Mouse (Mus musculus) mature B cell (primary cell): ENCODE measurements around the gene Pogz.
"Not testable (repeated sequence)": the region's sequence is repeated elsewhere in the genome, so short reads cannot be mapped to it uniquely, and the experiment has no call there.

Experiments
- in situ Hi-C: fragments of 300-500 bp; cut with MboI; formaldehyde crosslinking; loops from 2 replicates; pipeline ENCODE4 v1.14.3; 2019

Gene Pogz

GRCm38 (mm10) chr3:94832701-94833100 lies 4.7 kb upstream of the Pogz start:
- in situ Hi-C loops = no loop called here

- in situ Hi-C loops = no loop called here
These were observed 4.0 kb upstream of the Pogz start for GRCm38 (mm10) chr3:94833358-94833757.

- in situ Hi-C loops = no loop called here
These were observed 2.0 kb upstream of the Pogz start for GRCm38 (mm10) chr3:94835396-94835795.

GRCm38 (mm10) chr3:94837959-94838496 lies 661 bp downstream of the Pogz start:
- in situ Hi-C loops = no loop called here

- in situ Hi-C loops = no loop called here
These were observed 1.3 kb downstream of the Pogz start for GRCm38 (mm10) chr3:94838631-94839030.

GRCm38 (mm10) chr3:94839101-94839500 lies 1.7 kb downstream of the Pogz start:
- in situ Hi-C loops = no loop called here

- in situ Hi-C loops = loop anchor here (5.0 kb wide), 1 partner anchor 230 kb away; no protein-coding TSS in a partner anchor
These were observed 10.0 kb downstream of the Pogz start for GRCm38 (mm10) chr3:94847382-94847781.

- in situ Hi-C loops = loop anchor here (5.0 kb wide), 1 partner anchor 232 kb away; no protein-coding TSS in a partner anchor
These were observed 12.0 kb downstream of the Pogz start for GRCm38 (mm10) chr3:94849338-94849737.

GRCm38 (mm10) chr3:94851731-94852130 lies 14.4 kb downstream of the Pogz start:
- in situ Hi-C loops = no loop called here

- in situ Hi-C loops = no loop called here
These were observed 14.8 kb downstream of the Pogz start for GRCm38 (mm10) chr3:94852215-94852614.

GRCm38 (mm10) chr3:94859471-94859870 lies 22.1 kb downstream of the Pogz start:
- in situ Hi-C loops = no loop called here

GRCm38 (mm10) chr3:94869011-94869410 lies 31.6 kb downstream of the Pogz start:
- in situ Hi-C loops = no loop called here

- in situ Hi-C loops = no loop called here
These were observed 41.3 kb downstream of the Pogz start for GRCm38 (mm10) chr3:94878618-94879017.

GRCm38 (mm10) chr3:94881840-94882239 lies 44.5 kb downstream of the Pogz start:
- in situ Hi-C loops = no loop called here

GRCm38 (mm10) chr3:94882579-94882978 lies 45.2 kb downstream of the Pogz start:
- in situ Hi-C loops = no loop called here

- in situ Hi-C loops = no loop called here
These were observed 49.2 kb downstream of the Pogz start, which contains the start of gene Psmb4 for GRCm38 (mm10) chr3:94886316-94887224. Gene Psmb4, minus strand, starts transcription at chr3:94886961.

- in situ Hi-C loops = no loop called here
These were observed 51.2 kb downstream of the Pogz start for GRCm38 (mm10) chr3:94888595-94888994.

- in situ Hi-C loops = no loop called here
These were observed 56.7 kb downstream of the Pogz start for GRCm38 (mm10) chr3:94894076-94894475.

GRCm38 (mm10) chr3:94902747-94903146 lies 65.4 kb downstream of the Pogz start:
- in situ Hi-C loops = no loop called here

- in situ Hi-C loops = not testable (repeated sequence)
These were observed 67.4 kb downstream of the Pogz start for GRCm38 (mm10) chr3:94904759-94905158.

- in situ Hi-C loops = no loop called here
These were observed 69.1 kb downstream of the Pogz start for GRCm38 (mm10) chr3:94906482-94906881.

GRCm38 (mm10) chr3:94911050-94911693 lies 73.8 kb downstream of the Pogz start:
- in situ Hi-C loops = no loop called here

- in situ Hi-C loops = no loop called here
These were observed 76.4 kb downstream of the Pogz start for GRCm38 (mm10) chr3:94913801-94914200.
